Mouse (Mus musculus) lung, adult 18-20 months (tissue): ENCODE measurements around the gene 9530077C05Rik.
"Not testable (repeated sequence)": the region's sequence is repeated elsewhere in the genome, so short reads cannot be mapped to it uniquely, and the experiment has no call there.

Experiments used
- DNase-seq, 2 experiments: peaks; one replicate each; pipeline ENCODE4 v3.0.0; 2022; ENCODE audit warnings: mixed read lengths in 2 of 2

The 9530077C05Rik gene

GRCm38 (mm10) chr9:22411002-22411857, at the start of gene 9530077C05Rik:
Gene 9530077C05Rik (plus strand): TSS chr9:22411513.
- peak; percentile 97 to 98 for DNase-seq

DNA sequence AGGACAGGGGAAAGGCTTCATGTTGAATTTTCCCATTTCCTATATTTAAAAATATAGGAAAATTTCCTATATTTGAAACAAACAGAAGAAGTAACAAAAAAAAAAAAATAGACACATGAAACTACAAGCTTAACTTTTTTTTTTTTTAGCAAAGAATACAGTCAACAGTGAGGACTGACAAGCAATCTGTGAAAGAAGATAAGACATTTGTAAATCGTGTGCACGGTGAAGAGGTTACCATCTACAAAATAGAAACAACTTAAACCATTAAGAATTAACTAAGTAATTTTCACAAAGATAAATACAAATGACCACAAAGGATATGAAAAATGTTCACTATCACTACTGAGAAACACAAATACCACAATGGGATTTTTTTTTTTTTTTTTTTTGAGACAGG, 45.1 kb upstream of the 9530077C05Rik start:
- no peak for DNase-seq

- no peak for DNase-seq
Measured at GRCm38 (mm10) chr9:22366621-22367020, 44.7 kb upstream of the 9530077C05Rik start.

- no peak for DNase-seq
Measured at GRCm38 (mm10) chr9:22368030-22368429, 43.3 kb upstream of the 9530077C05Rik start.

DNA sequence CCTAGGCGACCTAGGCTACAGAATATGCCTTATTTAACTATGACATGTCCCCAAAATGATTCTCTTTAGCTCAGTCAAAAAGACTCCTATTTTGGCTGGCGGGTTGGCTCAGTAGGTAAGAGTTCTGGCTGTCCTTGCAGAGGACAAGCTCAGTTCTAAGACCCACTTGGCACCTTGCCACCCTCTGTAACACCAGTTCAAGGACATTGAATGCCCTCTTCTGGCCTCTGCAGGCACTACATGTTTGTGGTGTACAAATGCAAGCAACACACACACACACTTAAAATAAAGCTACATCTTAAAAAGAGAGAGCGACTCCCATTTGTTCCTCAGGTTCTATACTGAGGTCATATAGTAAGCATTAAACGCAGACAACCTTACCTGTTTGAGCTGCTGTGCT, 38.6 kb upstream of the 9530077C05Rik start:
- DNase-seq, result no peak

DNA sequence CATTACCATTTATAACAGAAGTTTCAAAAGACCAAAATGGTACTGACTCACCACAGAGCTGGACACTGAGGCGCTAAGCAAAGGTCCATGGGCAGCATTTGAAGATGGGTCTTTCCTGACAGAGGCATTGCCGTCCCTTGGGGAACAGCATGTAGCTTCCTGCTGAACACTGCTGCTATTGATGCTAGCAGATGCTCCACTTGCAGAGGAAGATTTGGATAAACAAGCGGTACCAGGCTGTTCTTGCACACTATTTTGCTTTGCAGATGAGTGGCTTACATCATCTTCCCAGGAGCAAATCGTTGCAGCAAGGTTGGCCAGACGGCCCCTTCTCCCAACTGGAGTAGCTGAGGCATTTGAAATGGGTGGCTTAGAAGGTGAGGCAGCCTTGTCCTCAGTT, 35.2 kb upstream of the 9530077C05Rik start:
- no peak for DNase-seq

GRCm38 (mm10) chr9:22385890-22386289, 25.4 kb upstream of the 9530077C05Rik start:
- DNase-seq, result peak in 1 of 2 experiments; percentile 24

- no peak for DNase-seq
Measured at GRCm38 (mm10) chr9:22387901-22388300, 23.4 kb upstream of the 9530077C05Rik start.

DNA sequence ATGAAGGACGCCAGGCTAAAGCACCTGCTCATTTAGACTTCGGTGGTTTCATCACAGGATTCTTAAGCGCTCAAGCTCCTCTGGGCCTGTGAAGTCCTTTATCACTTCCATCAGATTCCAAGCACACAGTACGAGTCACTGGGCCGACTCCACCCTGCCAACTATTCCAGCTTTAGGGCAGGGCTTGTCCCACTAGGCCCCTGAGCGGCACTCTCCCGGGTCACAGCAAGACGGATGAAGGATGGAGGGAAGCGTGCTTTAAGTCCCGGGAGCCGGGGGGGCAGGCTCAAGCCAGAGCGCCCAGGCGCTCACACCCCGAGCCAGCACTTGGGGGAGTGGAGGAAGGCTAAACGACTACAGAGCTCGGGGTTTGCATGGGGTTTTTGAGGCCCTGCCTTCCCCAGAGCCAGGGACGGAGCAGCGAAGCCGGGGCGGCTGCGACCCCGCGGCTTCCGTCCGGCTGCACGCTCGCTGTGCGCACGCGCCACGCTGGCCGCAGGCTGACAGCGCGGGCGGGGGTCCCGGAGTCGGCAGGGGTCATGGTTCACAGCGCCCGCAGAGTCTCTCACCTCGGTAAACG, 22.8 kb upstream of the 9530077C05Rik start:
- no peak for DNase-seq

DNA sequence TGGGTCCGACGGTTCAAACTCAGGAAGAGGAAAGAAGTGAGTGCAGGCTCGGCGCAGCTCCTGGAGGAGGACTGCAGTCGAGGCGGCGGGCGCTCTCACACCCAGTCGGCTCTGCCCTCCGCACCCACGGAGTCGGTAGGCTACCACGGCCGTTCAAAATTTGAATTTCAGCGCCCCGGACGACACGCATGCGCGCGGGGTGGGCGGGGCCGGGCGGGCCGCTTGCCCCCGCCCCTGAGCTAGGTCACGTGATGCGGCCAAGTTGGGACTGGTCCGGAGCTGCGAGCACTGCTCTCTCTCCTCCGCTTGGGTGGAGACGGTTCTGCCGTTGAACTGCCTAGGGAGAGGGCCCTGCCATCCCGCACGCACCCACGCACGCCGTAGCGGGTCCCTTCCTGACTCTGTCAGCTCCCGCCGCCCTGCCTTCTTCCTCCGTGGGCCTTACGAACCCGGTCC, 22.3 kb upstream of the 9530077C05Rik start, which contains the start of gene Anln:
Anln (minus strand) TSS at position 168 of the 456 bp plus-strand sequence.
- peak; percentile 89 to 91 for DNase-seq

DNA sequence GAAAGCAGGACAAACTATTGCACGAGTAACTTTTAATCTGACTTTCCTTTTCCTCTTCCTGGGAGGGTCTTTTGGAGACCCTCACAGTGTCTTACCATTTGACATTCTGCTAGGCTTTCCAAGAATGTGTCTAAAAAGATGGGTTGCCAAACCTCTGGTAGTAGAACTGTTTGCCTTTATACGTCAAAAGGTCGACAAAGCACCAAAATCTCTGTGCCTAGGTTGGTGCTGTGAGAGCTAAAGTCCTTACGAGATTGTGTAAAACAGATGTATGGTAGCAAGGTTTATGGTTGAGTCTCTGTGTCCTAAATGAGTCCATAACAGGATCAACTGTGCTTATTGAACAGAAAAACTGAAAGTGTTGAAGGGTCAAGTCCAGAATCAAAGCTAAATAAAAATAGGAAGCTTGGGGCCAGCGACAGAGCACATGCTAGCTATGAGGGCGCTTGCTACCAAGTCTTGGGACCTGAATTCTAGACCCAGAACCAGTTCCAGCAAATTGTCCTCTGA, 21.5 kb upstream of the 9530077C05Rik start:
- DNase-seq, result no peak

GRCm38 (mm10) chr9:22390390-22390789, 20.9 kb upstream of the 9530077C05Rik start:
- peak in 1 of 2 experiments; percentile 32 for DNase-seq

DNA sequence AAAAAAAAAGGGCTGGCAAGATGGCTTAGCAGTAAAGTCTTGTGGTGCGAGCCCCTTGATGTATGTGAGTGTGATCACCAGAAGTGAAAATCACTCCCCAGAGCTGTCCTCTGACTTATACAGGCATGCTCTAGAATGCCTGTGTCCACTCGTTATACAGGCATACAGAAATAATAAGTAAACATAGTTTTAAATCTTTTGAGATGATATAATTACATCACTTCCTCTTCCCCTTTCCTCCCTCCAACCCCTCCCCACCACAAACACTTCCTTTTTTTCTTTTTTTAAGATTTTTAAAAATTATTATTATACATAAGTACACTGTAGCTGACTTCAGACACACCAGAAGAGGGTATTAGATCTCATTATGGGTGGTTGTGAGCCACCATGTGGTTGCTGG, 16.6 kb upstream of the 9530077C05Rik start:
- no peak for DNase-seq

GRCm38 (mm10) chr9:22399021-22399420, 12.3 kb upstream of the 9530077C05Rik start:
- DNase-seq, result no peak

- DNase-seq, result no peak
Measured at GRCm38 (mm10) chr9:22402001-22402400, 9.3 kb upstream of the 9530077C05Rik start.

DNA sequence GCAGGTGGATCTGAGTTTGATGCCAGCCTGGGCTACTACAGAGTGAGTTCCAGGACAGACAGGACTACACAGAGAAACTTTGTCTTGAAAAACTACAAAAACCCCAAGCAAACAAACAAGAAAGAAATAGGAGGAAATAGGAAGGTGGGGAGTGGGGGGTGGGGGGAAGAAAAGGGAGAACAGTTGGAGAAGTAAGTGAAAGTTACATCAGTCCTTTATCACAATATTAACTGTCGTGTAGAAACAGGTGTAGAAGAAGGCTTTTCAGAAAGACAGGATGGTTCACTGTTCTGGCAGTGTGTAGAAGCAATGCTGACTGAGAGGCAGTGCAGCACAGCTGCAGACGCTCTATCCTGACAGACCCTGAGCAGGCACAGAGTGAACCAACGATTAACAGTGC, 8.3 kb upstream of the 9530077C05Rik start:
- DNase-seq, result no peak

- not testable (repeated sequence) for DNase-seq
Measured at GRCm38 (mm10) chr9:22403501-22403900, 7.8 kb upstream of the 9530077C05Rik start.

DNA sequence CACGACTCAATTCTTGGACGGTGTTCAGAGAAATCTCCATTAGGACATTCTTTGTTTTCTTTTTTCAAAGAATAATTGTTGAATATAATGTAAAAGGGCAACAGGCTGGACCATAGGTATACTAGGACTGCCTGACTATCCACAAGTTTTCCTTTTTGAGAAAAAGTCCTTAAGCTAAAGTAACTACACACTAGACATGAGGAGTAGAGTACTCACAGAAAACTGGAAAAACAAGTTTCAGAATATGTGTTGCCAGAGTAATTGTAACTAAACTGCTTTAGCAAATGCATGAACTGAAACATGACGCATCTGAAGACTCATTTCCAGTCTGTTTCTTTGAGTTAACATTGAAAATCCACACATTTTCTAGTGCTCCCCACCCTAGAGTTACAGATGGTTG, 5.9 kb upstream of the 9530077C05Rik start:
- no peak for DNase-seq

GRCm38 (mm10) chr9:22407633-22408032, 3.7 kb upstream of the 9530077C05Rik start:
- DNase-seq, result not testable (repeated sequence)

DNA sequence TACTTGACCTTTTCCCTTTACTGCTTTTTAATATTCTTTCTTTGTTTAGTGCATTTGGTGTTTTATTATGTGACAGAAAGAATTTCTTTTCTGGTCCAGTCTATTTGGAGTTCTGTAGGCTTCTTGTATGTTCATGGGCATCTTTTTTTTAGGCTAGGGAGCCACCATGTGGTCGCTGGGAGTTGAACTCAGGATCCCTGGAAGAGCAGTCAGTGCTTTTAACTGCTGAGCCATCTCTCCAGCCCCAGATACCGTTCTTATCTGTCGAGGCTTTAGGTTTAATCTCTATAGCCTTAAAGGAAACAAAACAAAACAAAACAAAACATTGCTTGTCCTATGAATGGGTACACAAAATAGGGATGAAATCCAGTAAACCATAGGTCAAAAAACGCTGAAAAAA, 3.0 kb upstream of the 9530077C05Rik start:
- peak in 1 of 2 experiments; percentile 34 for DNase-seq

DNA sequence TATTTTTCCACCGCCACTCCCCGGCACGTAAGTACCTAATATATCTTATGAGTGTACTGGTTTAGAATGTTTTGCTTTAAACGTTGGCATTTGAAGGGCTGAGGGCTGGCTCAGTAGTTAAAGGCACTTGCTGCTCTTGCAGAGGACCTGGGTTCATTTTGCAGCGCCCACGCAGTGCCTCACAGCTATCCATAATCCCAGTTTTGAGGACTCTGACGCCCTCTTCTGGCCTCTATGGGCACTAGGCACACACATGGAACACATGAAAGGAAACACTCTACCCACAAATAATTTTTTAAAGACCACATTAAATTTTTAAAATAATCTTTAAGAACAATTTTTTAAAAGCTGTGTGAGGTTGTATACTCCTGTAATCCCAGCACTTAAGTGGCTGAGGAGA, 1.8 kb upstream of the 9530077C05Rik start:
- no peak for DNase-seq

GRCm38 (mm10) chr9:22416187-22416586, 4.9 kb downstream of the 9530077C05Rik start:
- no peak for DNase-seq

DNA sequence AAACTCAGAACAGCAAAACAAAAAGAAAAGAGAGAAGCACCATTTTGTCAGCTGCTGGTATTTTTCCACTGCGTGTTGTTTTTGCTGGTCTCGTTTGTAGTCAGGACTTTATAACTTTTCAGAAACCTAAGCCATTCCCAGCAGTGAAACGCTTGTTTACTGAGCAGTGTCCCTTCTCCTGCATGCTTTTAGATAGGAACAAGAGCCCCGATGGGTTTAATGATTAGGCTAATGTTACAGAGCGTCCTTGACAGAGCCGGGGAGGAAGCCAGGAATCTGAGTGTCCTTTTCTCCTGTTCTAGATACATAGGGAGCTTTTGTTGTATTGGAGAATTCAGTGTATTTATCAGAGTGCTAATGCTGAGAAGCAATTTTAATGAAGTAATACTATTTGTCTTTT, 6.2 kb downstream of the 9530077C05Rik start:
- no peak for DNase-seq

- DNase-seq, result no peak
Measured at GRCm38 (mm10) chr9:22419877-22420276, 8.6 kb downstream of the 9530077C05Rik start.
